10 mouse cellular contexts compared by ENCODE assay signal in the genomic region with DNA sequence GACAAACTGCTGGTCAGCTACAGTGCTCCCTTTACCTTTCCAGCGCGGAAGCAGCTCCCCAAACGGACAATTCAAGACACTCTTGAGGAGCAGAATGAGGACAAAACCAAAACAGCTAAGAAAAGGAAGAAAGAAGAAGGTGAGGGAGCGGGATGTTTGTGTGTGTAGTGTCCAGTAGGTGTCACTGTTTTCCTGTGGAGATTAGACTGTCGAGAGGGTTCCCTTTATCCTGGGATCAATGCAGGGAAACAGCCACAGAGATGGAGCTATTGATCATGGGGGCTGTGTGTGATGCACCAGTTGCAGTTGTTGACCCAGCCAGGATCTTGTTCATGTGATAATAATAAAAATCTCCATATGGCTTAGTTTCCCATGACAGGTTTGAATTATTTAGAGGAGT. TPM values are rescaled to one million over a fixed set of nuclear protein-coding genes. Genes with fewer than 3 reads are reported as not detected.
DNase-seq lines count a peak whose midpoint lies in the region; ATAC-seq lines count a peak whose summit lies in the region.
"Had no signal": no experiment of that assay in that cellular context is flagged by ENCODE, and none has a peak within 500 bp of the region (broad histone marks: within the 10 kb centered on the region; RNA-seq: fewer than 3 reads in every experiment).

No protein-coding gene starts in this region.

- H3K9me3 ChIP-seq in forebrain, embryonic 13.5 days (replicated peaks), result no peaks in the 10 kb centered on the region
- H3K9me3 ChIP-seq in forebrain, embryonic 10.5 days, result no peaks in the 10 kb centered on the region
- no peaks in the 10 kb centered on the region for H3K9me3 ChIP-seq in hindbrain, embryonic 14.5 days (ENCODE audit: control insufficient read depth, low read length)
- H3K9me3 ChIP-seq in midbrain, embryonic 12.5 days, result no peaks in the 10 kb centered on the region
- H3K9me3 ChIP-seq: heart, embryonic 15.5 days; stomach, embryonic 15.5 days had no signal

- peaks cover 84% of the 10 kb centered on the region for H3K36me3 ChIP-seq in forebrain, embryonic 13.5 days (ENCODE audit: poor library complexity, severe bottlenecking)
- H3K36me3 ChIP-seq in forebrain, embryonic 10.5 days (replicated peaks), result peaks cover 100% of the 10 kb centered on the region
- peaks cover 76% of the 10 kb centered on the region for H3K36me3 ChIP-seq in hindbrain, embryonic 14.5 days (replicated peaks; ENCODE audit: control insufficient read depth, insufficient read depth)
- H3K36me3 ChIP-seq in midbrain, embryonic 12.5 days, result peaks cover 82% of the 10 kb centered on the region

- WGBS in forebrain, embryonic 13.5 days, result 48% methylated on average over 5 of the region's 5 CpGs
- 53% methylated on average over 5 of the region's 5 CpGs for WGBS in forebrain, embryonic 10.5 days
- WGBS in hindbrain, embryonic 14.5 days, result 50% methylated on average over 5 of the region's 5 CpGs
- 47% methylated on average over 5 of the region's 5 CpGs for WGBS in midbrain, embryonic 12.5 days

- H3K4me2 ChIP-seq in forebrain, embryonic 13.5 days, result no peak overlapping the region
- no peak overlapping the region for H3K4me2 ChIP-seq in hindbrain, embryonic 14.5 days (replicated peaks)
- H3K4me2 ChIP-seq in midbrain, embryonic 12.5 days (replicated peaks), result no peak overlapping the region
- H3K4me2 ChIP-seq: heart, embryonic 15.5 days; stomach, embryonic 15.5 days had no signal

- no peak for DNase-seq in forebrain, embryonic 10.5 days (ENCODE audit: extremely low spot score, low spot score)
- peak; percentile 48 for DNase-seq in thymus, postnatal 0 days (ENCODE audit: low spot score)
- DNase-seq in thymus, postnatal 36 days, result no peak
- peak; percentile 64 for DNase-seq in hindbrain, embryonic 14.5 days (ENCODE audit: low spot score)
- no peak for DNase-seq in thymus, adult 18-20 months

- no peak overlapping the region for H3K9ac ChIP-seq in forebrain, embryonic 13.5 days
- H3K9ac ChIP-seq in hindbrain, embryonic 14.5 days, result peak overlapping the region; percentile 10; the same call in 1 of the 2 replicates
- H3K9ac ChIP-seq in midbrain, embryonic 12.5 days (replicated peaks), result no peak overlapping the region
- H3K9ac ChIP-seq: heart, embryonic 15.5 days; stomach, embryonic 15.5 days had no signal

- H3K27me3 ChIP-seq in forebrain, embryonic 13.5 days, result no peaks in the 10 kb centered on the region
- no peaks in the 10 kb centered on the region for H3K27me3 ChIP-seq in forebrain, embryonic 10.5 days (ENCODE audit: poor library complexity, severe bottlenecking)
- no peaks in the 10 kb centered on the region for H3K27me3 ChIP-seq in hindbrain, embryonic 14.5 days (ENCODE audit: control insufficient read depth, insufficient read depth, low read length)
- H3K27me3 ChIP-seq in midbrain, embryonic 12.5 days, result no peaks in the 10 kb centered on the region
- H3K27me3 ChIP-seq: heart, embryonic 15.5 days; stomach, embryonic 15.5 days had no signal

- no peak overlapping the region for H3K27ac ChIP-seq in forebrain, embryonic 13.5 days
- H3K27ac ChIP-seq in forebrain, embryonic 10.5 days, result no peak overlapping the region
- H3K27ac ChIP-seq in hindbrain, embryonic 14.5 days, result no peak overlapping the region
- no peak overlapping the region for H3K27ac ChIP-seq in midbrain, embryonic 12.5 days (replicated peaks)
- H3K27ac ChIP-seq: heart, embryonic 15.5 days; stomach, embryonic 15.5 days had no signal

- peak; percentile 57; the same call in 1 of the 2 replicates for ATAC-seq in forebrain, embryonic 13.5 days
- ATAC-seq in hindbrain, embryonic 14.5 days (ENCODE audit: low FRiP score), result peak; percentile 66; the same call in 1 of the 2 replicates
- ATAC-seq in midbrain, embryonic 12.5 days (ENCODE audit: low FRiP score, low read depth), result peak; percentile 70; the same call in 1 of the 2 replicates
- no peak for ATAC-seq in cerebellum, adult (ENCODE audit: insufficient number of reproducible peaks, low FRiP score, low TSS enrichment)

- H3K4me3 ChIP-seq in forebrain, embryonic 13.5 days, result no peak overlapping the region
- H3K4me3 ChIP-seq in forebrain, embryonic 10.5 days, result no peak overlapping the region
- H3K4me3 ChIP-seq in hindbrain, embryonic 14.5 days (replicated peaks; ENCODE audit: low read length), result no peak overlapping the region
- no peak overlapping the region for H3K4me3 ChIP-seq in midbrain, embryonic 12.5 days
- H3K4me3 ChIP-seq: heart, embryonic 15.5 days; stomach, embryonic 15.5 days had no signal

- H3K4me1 ChIP-seq in forebrain, embryonic 13.5 days, result no peaks in the 10 kb centered on the region
- no peaks in the 10 kb centered on the region for H3K4me1 ChIP-seq in forebrain, embryonic 10.5 days
- H3K4me1 ChIP-seq in hindbrain, embryonic 14.5 days (replicated peaks; ENCODE audit: control insufficient read depth, insufficient read depth, low read length), result no peaks in the 10 kb centered on the region
- no peaks in the 10 kb centered on the region for H3K4me1 ChIP-seq in midbrain, embryonic 12.5 days
- H3K4me1 ChIP-seq: heart, embryonic 15.5 days; stomach, embryonic 15.5 days had no signal

RNA-seq across cellular contexts. Expression of a gene that starts 10.1 kb away (rescaled TPM):
- 14.5 and 15.8 TPM in 2 replicates for polyA plus RNA-seq in forebrain, embryonic 13.5 days (2015; fragmentation: Nextera tagmentation; extraction: Ambion mirVana)
- 10.3 and 10.8 TPM in 2 replicates for polyA plus RNA-seq in forebrain, embryonic 10.5 days (2016; fragmentation: Nextera tagmentation; extraction: Ambion mirVana)
- polyA plus RNA-seq in thymus, postnatal 0 days (2015; fragmentation: Nextera tagmentation; extraction: Ambion mirVana), result 3.7 and 3.8 TPM in 2 replicates
- 4.6 and 6.2 TPM in 2 replicates for polyA plus RNA-seq in hindbrain, embryonic 14.5 days (2014; fragmentation: Nextera tagmentation; extraction: Ambion mirVana)
- polyA plus RNA-seq in midbrain, embryonic 12.5 days (2016; fragmentation: Nextera tagmentation; extraction: Ambion mirVana), result 15.1 and 15.7 TPM in 2 replicates

RNA-seq across cellular contexts. Expression of a gene that starts 11.5 kb away (rescaled TPM):
- 106 and 113 TPM in 2 replicates for polyA plus RNA-seq in forebrain, embryonic 13.5 days (2015; fragmentation: Nextera tagmentation; extraction: Ambion mirVana)
- 189 TPM in 2 replicates for polyA plus RNA-seq in forebrain, embryonic 10.5 days (2016; fragmentation: Nextera tagmentation; extraction: Ambion mirVana)
- 125 and 129 TPM in 2 replicates for polyA plus RNA-seq in thymus, postnatal 0 days (2015; fragmentation: Nextera tagmentation; extraction: Ambion mirVana)
- 32.7 and 37.7 TPM in 2 replicates for polyA plus RNA-seq in hindbrain, embryonic 14.5 days (2014; fragmentation: Nextera tagmentation; extraction: Ambion mirVana)
- 98.0 and 100 TPM in 2 replicates for polyA plus RNA-seq in midbrain, embryonic 12.5 days (2016; fragmentation: Nextera tagmentation; extraction: Ambion mirVana)

RNA-seq across cellular contexts. Expression of a gene that starts 35.8 kb away (rescaled TPM):
- 1.1 and 1.5 TPM in 2 replicates for polyA plus RNA-seq in forebrain, embryonic 13.5 days (2015; fragmentation: Nextera tagmentation; extraction: Ambion mirVana)
- 2.1 and 3.0 TPM in 2 replicates for polyA plus RNA-seq in forebrain, embryonic 10.5 days (2016; fragmentation: Nextera tagmentation; extraction: Ambion mirVana)
- 0.55 and 0.60 TPM in 2 replicates for polyA plus RNA-seq in thymus, postnatal 0 days (2015; fragmentation: Nextera tagmentation; extraction: Ambion mirVana)
- polyA plus RNA-seq in hindbrain, embryonic 14.5 days (2014; fragmentation: Nextera tagmentation; extraction: Ambion mirVana), result 0.50 and 0.68 TPM in 2 replicates
- polyA plus RNA-seq in midbrain, embryonic 12.5 days (2016; fragmentation: Nextera tagmentation; extraction: Ambion mirVana), result 1.1 and 1.3 TPM in 2 replicates

Comparison
In these comparisons a context has a peak if more than half of its experiments do, and no peak if none do; other contexts are left out.
1. DNase-seq: peak in thymus, postnatal 0 days (single experiment) and hindbrain, embryonic 14.5 days (single experiment); none in forebrain, embryonic 10.5 days (single experiment), thymus, postnatal 36 days (0 of 2) and thymus, adult 18-20 months (0 of 2).